Mouse (Mus musculus) gastrocnemius, adult 2 months (tissue): Measurements from ENCODE around the gene Sdhaf4. TPM values are rescaled to one million over a fixed set of nuclear protein-coding genes. Genes with fewer than 3 reads are reported as not detected.
"Not testable (repeated sequence)": the region's sequence is repeated elsewhere in the genome, so short reads cannot be mapped to it uniquely, and the experiment has no call there.

Experiments used
- DNase-seq: peaks from one replicate; pipeline ENCODE4 v3.0.0; 2022
- H3K27ac ChIP-seq: fragments of 200-600 bp; 2 replicates; pipeline ENCODE4 v1.8.1; 2022; ENCODE audit warnings: mild to moderate bottlenecking
- H3K4me3 ChIP-seq: fragments of 200-600 bp; 2 replicates; pipeline ENCODE4 v1.8.1; 2022; ENCODE audit warnings: mild to moderate bottlenecking, moderate library complexity
- CTCF ChIP-seq: fragments of 200-600 bp; IDR thresholded peaks from 2 replicates; pipeline ENCODE4 v1.8.1; 2022; ENCODE audit warnings: antibody characterized with exemption, mild to moderate bottlenecking, moderate library complexity
- intact Hi-C: fragments of 180-260 bp; cut with DNase I; formaldehyde crosslinking; loops from one replicate; pipeline ENCODE4 v1.15.1; 2025
- total RNA-seq, 2 experiments: library from RNA; stranded (reverse); gene quantifications; 2 replicates each; pipeline ENCODE4 v1.2.3; 2021

Sdhaf4 gene
- total RNA-seq, 2 experiments from 2014 or later: 33.1 to 56.3 TPM

DNA sequence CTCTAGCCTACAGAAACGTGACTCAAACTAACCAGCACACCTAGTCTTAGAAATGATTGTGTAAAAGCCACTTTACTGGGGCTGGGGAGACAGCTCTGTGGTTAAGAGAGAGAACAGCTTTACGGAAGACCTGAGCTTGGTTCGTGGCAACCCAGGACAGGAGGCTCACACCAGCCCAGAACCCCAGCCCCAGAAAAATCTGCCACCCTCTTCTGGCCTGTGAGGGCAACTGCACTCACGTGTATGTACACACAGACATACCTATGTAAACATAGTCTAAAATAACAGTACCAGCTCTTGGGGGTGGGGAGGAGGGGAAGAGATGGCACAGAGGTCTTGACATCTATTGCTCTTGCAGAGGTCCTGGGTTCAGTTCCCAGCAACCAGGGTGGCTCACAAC lies 10.0 kb downstream of the Sdhaf4 start:
- TF ChIP-seq CTCF: no peak
- Histone ChIP-seq H3K27ac (no peak overlapping the region), H3K4me3 (no peak overlapping the region)
- intact Hi-C loops: no loop called here
- DNase-seq: no peak

DNA sequence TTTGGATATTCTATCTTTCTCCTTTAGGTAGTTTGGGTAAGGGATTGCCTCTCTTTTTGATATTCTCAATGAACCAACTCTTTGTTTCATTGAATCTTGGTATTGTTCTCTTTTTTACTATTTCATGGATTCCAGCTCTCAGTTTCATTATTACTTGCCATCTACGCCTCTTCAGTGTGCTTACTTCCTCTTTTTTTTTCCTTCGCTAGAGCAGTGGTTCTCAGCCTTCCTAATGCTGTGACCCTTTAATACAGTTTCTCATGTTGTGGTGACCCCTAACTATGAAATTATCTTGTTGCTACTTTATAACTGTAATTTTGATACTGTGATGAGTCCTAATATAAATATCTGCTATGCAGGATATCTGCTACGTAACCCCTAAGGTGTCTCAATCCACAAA lies 22.3 kb downstream of the Sdhaf4 start:
- intact Hi-C loops: no loop called here
- Histone ChIP-seq H3K27ac (no peak overlapping the region), H3K4me3 (no peak overlapping the region)
- no peak for DNase-seq
- TF ChIP-seq CTCF: no peak

DNA sequence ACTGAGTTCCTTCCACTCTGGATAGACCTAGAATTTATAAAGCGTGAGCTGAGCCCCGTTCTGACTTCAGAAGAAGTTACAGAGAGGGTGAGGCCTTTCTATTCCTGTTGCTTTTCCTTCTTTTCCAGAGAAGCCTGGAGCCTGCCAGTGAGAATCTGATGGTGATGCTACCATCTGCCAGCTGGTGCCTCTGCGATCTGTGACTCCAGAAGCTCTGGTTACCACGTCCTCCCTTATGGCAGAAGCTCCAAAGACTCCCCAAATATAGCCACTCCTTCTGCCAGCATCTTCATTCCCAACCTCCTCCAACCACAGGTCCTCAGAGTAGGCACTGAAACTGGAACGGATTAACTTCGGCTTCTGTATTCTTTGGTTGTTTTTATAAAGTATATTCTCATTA lies 27.2 kb downstream of the Sdhaf4 start:
- Histone ChIP-seq H3K27ac (no peak overlapping the region), H3K4me3 (no peak overlapping the region)
- intact Hi-C loops: no loop called here
- DNase-seq: no peak
- TF ChIP-seq CTCF: no peak

DNA sequence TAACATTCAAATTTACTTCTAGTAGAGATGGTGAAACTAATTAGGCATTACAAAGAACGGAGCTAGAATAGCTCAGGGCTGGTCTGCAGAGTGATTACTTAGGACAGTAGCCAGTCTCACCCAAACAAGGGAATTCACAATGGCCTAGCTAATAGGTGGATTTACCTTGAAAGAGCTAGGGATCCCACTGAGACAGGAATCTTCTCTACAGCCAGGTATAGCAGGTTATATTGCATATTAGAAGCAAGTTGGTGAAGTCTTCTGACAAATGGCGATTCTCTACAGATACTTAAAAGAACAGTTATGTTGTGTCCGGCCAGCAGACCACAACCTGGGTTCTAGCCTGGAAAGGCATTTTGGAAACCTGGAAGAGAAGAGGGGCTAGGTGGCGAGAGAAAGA lies 34.3 kb downstream of the Sdhaf4 start:
- H3K4me3 ChIP-seq, H3K27ac ChIP-seq, DNase-seq, intact Hi-C loops: not testable (repeated sequence)

DNA sequence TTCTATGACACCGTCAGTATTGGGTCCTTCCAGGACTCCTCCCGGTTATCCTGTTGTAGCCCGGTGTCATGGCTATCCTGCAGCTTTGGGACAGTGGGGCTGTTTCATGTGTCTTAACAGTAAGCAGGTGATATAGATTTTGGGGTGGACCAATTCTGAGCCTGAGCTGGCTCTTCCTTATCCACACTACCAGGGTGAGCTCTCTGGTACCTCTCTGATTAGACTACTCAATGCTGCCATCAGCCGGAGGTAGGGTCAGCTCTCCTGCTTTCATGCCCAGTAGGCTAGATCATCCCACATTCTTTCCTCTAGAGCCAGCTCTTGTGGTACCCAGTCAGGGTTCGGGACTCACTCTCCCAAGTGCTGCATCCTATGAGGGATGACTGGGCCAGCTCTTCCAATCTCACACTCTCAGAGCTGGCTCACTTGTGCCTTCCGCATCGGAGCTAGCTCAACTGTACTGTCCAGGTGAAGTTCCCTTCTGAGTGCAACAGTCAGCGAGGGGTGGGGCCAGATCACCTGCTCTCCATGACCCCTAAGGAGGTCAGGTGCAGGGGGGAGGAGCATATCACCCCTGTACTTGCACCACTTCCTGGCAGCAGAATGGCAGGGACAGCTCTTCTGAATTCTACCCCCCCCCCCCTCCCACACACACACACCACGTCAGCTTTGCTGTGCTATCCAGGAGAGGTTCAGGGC lies 37.3 kb downstream of the Sdhaf4 start:
- H3K4me3 ChIP-seq: no peak overlapping the region
- DNase-seq: no peak
- intact Hi-C loops: no loop called here
- H3K27ac ChIP-seq: no peak overlapping the region
- TF ChIP-seq CTCF: no peak

DNA sequence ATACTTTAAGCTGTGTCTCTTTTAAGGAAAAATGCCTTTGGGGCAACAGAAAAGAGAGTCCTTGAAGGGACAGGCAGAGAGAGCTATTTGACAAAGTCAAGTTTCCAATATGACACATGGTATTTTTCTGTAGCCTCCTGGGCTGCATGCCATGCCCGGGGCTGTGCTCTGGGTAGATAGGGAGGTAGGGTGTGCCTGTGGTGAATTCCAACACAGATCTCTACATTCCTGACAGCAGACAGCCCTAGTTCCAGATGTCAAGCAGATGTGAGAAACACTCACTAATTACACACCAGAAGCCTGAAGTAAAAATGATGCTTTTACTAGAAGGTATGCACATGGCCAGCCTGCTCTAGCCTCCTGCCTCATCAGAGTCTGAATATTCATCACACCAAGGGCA lies 39.2 kb downstream of the Sdhaf4 start:
- Histone ChIP-seq H3K4me3 (no peak overlapping the region), H3K27ac (no peak overlapping the region)
- no peak for DNase-seq
- TF ChIP-seq CTCF: no peak
- intact Hi-C loops: no loop called here

DNA sequence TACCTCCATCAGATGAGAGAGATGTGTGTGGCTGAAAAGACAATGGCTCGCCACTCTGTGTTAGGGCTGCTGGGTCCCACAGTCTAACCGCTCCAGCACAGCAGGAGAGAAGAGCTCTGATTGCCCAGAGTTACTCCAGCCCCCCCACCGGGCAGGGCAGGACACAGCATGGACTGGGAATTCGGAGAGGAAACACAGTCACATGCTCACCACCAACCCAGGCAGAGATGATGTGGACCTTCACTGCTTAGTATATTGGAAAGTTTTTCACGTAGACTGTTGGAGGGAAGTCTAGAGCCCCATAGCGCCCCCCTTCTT lies 46.1 kb downstream of the Sdhaf4 start:
- Histone ChIP-seq H3K27ac (no peak overlapping the region), H3K4me3 (peak overlapping the region; percentile 50)
- DNase-seq: no peak
- intact Hi-C loops: no loop called here
- TF ChIP-seq CTCF: no peak

DNA sequence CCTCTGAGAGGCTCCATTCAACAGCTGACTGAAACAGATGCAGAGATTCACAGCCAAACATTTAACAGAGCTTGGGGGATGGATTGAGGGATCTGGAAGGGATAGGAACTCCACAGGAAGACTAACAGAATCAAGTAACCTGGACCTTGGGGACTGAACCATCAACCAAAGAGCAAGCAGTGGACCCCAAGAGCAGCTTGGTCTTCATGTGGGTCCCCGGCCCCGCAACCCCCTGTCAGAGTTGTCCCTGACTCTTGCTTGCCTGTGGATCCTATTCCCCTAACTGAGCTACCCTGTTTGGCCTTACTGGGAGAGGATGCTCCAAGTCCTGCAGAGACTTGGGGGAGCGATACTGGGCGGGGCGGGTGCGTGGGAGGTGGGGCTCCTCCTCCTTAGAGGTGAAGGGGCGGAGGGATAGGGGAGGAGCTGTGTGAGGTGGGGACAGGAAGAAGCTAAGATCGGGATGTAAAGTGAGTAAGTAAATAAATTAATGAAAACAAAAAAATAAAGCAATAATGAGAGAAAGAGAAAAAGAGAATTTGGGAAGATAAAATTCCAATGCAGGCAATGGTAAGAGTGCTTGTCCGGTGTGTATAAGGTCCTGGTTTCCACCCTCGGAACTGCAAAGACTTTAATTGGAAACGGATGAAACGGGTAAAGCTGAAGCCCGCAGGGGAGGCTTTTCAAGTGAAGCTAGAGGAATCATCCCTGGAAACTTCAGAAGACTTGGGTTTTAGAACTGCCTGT lies 46.6 kb downstream of the Sdhaf4 start:
- no peak for DNase-seq
- no peak overlapping the region for H3K27ac ChIP-seq
- TF ChIP-seq CTCF: no peak
- intact Hi-C loops: no loop called here
- peak overlapping the region; percentile 50 for H3K4me3 ChIP-seq

DNA sequence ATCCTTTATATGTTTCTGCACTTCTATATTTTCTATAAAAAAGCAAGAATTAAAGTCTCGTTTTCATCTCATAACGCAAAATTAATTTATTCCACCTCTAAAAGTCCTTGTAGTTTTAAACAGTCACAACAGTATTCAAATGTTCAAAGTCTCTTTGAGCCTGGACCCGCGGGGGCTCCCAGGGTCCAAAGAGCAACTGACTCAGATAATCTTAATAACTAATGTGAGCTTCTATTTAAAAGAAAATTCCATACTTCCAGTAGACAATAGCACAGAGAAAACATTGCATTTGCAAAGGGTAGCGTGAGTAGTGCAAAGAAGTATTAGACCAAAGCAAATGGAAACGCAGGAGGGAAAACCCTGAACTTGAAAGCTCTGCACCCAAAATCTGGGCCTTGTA lies 47.4 kb downstream of the Sdhaf4 start:
- DNase-seq: no peak
- intact Hi-C loops: no loop called here
- no peak for TF ChIP-seq CTCF
- Histone ChIP-seq H3K27ac (no peak overlapping the region), H3K4me3 (no peak overlapping the region)

DNA sequence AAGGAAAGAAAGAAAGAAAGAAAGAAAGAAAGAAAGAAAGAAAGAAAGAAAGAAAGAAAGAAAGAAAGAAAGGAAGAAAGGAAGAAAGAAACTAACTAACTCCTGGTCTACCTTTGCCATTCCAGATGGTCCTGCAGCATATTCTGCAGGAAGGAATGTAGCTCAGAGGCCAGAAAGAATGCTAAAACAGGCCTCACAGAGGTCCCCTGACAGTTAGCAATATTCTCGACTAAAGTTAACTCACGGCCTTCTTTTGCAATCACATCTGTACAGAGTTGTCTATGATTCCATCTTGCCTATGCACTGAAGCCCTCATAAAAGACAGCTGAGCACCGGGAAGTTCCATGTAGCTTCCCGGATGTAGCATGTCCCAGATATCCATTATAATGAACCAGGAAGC lies 49.9 kb downstream of the Sdhaf4 start:
- no peak for DNase-seq
- intact Hi-C loops: no loop called here
- no peak for TF ChIP-seq CTCF
- Histone ChIP-seq H3K27ac (no peak overlapping the region), H3K4me3 (no peak overlapping the region)

DNA sequence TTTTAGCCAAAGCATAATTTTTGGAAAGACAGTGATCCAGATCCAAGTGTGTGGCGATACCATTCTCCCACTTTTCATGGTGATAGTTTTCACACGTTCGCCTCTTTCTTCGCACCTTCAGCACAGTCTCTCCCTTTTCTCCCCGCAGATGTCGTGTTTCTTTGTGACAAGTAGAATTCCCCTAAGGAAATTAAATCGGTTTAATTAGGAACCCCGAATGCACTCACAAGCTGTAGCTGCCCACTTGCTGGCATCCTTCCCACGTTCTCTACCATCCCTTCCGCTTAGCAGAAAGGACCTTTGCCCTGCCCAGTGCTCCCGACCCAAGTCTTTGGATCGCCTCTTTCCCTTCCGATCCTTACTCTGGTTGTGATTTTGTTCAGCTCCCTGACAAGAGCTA lies 51.5 kb downstream of the Sdhaf4 start:
- Histone ChIP-seq H3K27ac (no peak overlapping the region), H3K4me3 (no peak overlapping the region)
- no peak for TF ChIP-seq CTCF
- DNase-seq: no peak
- intact Hi-C loops: no loop called here

DNA sequence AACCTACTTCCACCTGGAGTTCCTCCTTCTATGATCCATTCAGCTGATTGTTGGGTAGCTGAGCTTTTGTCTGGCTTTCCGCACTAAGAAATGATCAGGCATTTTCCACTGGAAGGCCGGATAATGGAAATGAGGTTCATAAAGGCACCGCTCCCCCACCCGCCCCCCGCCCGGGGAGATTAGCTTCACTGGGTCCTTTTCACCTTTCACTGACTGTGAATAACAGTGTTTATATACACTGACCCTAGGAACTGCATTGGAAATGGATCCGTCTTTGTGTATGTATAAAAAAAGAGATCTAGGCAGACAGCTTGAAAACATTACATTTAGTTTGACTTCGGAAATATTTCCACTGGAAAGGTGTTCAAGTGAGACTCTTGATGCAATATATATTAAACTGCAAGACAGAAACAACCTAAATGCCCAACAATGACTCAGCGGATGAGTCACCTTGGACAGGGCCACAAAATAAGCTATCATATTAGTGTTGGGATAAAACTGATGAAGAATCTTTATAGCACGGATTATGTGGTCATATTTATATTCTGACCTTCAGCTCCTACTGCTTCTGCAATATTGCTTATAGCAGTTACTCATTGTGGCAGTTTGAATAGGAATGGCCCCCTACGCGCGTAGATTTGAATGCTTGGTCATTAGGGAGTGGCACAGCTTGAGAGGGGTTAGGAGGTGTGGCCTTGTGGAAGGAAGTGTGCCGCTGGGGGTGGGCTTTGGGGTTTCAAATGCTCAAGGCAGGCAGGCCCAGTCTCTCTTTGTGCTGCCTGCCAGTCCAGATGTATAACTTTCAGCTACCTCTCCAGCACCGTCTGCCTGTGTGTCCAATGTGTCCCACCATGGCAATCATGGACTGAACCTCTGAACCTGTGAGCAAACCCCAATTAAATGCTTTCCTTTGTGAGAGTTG lies 56.4 kb downstream of the Sdhaf4 start:
- no peak overlapping the region for H3K4me3 ChIP-seq
- TF ChIP-seq CTCF: no peak
- no peak overlapping the region for H3K27ac ChIP-seq
- no peak for DNase-seq
- intact Hi-C loops: no loop called here

DNA sequence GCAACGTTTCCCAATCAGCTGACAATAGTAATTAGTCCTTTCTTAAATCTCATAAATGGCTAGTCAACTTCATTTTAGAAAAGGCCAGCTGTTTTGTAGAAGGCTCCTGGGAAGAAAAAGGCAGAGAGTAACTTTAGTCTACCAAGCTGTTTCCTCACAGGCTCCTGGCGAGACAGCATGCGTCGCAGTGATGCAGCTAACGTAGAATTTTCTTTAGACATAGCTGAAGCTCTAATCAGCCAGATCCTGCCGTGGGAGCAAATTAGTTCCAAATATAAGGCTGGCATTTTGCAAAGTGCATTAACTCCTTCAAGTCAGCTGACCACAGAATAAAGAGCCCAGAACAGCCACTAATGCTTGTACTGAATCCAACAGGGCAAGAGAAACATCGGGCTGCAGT lies 57.2 kb downstream of the Sdhaf4 start:
- H3K4me3 ChIP-seq: no peak overlapping the region
- no peak for TF ChIP-seq CTCF
- H3K27ac ChIP-seq: no peak overlapping the region
- intact Hi-C loops: no loop called here
- DNase-seq: no peak

Other genes starting within 250 kb of the Sdhaf4 start
- gene B3gat2, start 243.9 kb downstream of the Sdhaf4 start, total RNA-seq: not detected
- 10 to 100 TPM; 29.6 to 31.3 TPM for gene Smap1, start 83.3 kb downstream of the Sdhaf4 start, total RNA-seq
- 10 to 100 TPM; 18.4 to 19.9 TPM for gene Fam135a, start 94.7 kb upstream of the Sdhaf4 start, total RNA-seq
- 1 to 10 TPM in 1 of 2 experiments, under 1 TPM in 1; 0.20 to 1.2 TPM for gene Col9a1, start 172.0 kb upstream of the Sdhaf4 start, total RNA-seq